Mouse (Mus musculus) heart, embryonic 16.5 days (tissue): ENCODE data around the gene Rptor. TPM values are rescaled to one million over a fixed set of nuclear protein-coding genes. Genes with fewer than 3 reads are reported as not detected.

Experiments used
- ATAC-seq: fragments of 200-750 bp; cut with Nextera tagmentation; replicated peaks from 2 replicates; pipeline ENCODE4 v1.8.0; 2017; ENCODE audit warnings: moderate number of reproducible peaks; ENCODE audit not compliant: insufficient read depth, low FRiP score; ENCODE audit errors: extremely low read depth
- H3K27ac ChIP-seq: fragments of 300-500 bp; sonication (generic); 2 replicates; pipeline ENCODE4 v1.5.1; 2014; ENCODE audit warnings: mild to moderate bottlenecking, low read length, control low read depth, moderate library complexity
- H3K27me3 ChIP-seq: fragments of 300-500 bp; sonication (generic); 2 replicates; pipeline ENCODE4 v1.6.1; 2014; ENCODE audit warnings: low read length, mixed read lengths; ENCODE audit not compliant: control insufficient read depth, insufficient read depth
- H3K36me3 ChIP-seq: fragments of 300-500 bp; sonication (generic); 2 replicates; pipeline ENCODE4 v1.6.1; 2014; ENCODE audit not compliant: control insufficient read depth, insufficient read depth
- H3K4me1 ChIP-seq: fragments of 300-500 bp; sonication (generic); 2 replicates; pipeline ENCODE4 v1.6.1; 2014; ENCODE audit warnings: low read length, mixed read lengths; ENCODE audit not compliant: control insufficient read depth, insufficient read depth
- H3K4me2 ChIP-seq: fragments of 300-500 bp; sonication (generic); 2 replicates; pipeline ENCODE4 v1.6.1; 2014; ENCODE audit warnings: low read depth, mild to moderate bottlenecking, control low read depth, low read length
- H3K4me3 ChIP-seq: fragments of 300-500 bp; sonication (generic); 2 replicates; pipeline ENCODE4 v1.5.1; 2014; ENCODE audit warnings: mild to moderate bottlenecking, control low read depth, low read length
- H3K9ac ChIP-seq: fragments of 300-500 bp; sonication (generic); 2 replicates; pipeline ENCODE4 v1.6.1; 2014; ENCODE audit warnings: low read length, control low read depth
- H3K9me3 ChIP-seq: fragments of 300-500 bp; sonication (generic); replicated peaks from 2 replicates; pipeline ENCODE4 v1.6.1; 2016; ENCODE audit warnings: low read length; ENCODE audit not compliant: control insufficient read depth
- WGBS: fragments of 180-500 bp; shearing (Covaris S2); extraction: QIAGEN DNeasy Blood & Tissue Kit; methylation state at CpG from one replicate; pipeline ENCODE4 v1.1.7; 2014; 5-methylcytosine and 5-hydroxymethylcytosine counted together
- polyA plus RNA-seq: library from polyadenylated mRNA; unstranded; fragments of >200 nt; fragmentation: Nextera tagmentation; extraction: Ambion mirVana; gene quantifications from 2 replicates; pipeline ENCODE4 v1.2.1, GENCODE M21; 2015

Gene Rptor
- polyA plus RNA-seq, 1 experiment from 2014 or later: 7.0 TPM

- no peaks in the 10 kb centered on the region for H3K9me3 ChIP-seq
- H3K4me1 ChIP-seq: no peaks in the 10 kb centered on the region
- H3K4me2 ChIP-seq: no peak overlapping the region
- H3K36me3 ChIP-seq: peaks cover 16% of the 10 kb centered on the region; the same call in 1 of the 2 replicates
- H3K27ac ChIP-seq: no peak overlapping the region
- no peak overlapping the region for H3K9ac ChIP-seq
- H3K27me3 ChIP-seq: no peaks in the 10 kb centered on the region
- 87% methylated on average over 7 of the region's 7 CpGs for WGBS
- no peak overlapping the region for H3K4me3 ChIP-seq
- no peak for ATAC-seq
These were observed 229.0 kb downstream of the Rptor start for GRCm38 (mm10) chr11:119831682-119832081.

- H3K9ac ChIP-seq: no peak overlapping the region
- H3K4me3 ChIP-seq: no peak overlapping the region
- no peak overlapping the region for H3K4me2 ChIP-seq
- ATAC-seq: no peak
- H3K4me1 ChIP-seq: no peaks in the 10 kb centered on the region
- no peaks in the 10 kb centered on the region for H3K27me3 ChIP-seq
- no peaks in the 10 kb centered on the region for H3K9me3 ChIP-seq
- H3K36me3 ChIP-seq: peaks cover 9% of the 10 kb centered on the region; the same call in 1 of the 2 replicates
- H3K27ac ChIP-seq: no peak overlapping the region
These were observed 230.6 kb downstream of the Rptor start for GRCm38 (mm10) chr11:119833311-119833710.

DNA sequence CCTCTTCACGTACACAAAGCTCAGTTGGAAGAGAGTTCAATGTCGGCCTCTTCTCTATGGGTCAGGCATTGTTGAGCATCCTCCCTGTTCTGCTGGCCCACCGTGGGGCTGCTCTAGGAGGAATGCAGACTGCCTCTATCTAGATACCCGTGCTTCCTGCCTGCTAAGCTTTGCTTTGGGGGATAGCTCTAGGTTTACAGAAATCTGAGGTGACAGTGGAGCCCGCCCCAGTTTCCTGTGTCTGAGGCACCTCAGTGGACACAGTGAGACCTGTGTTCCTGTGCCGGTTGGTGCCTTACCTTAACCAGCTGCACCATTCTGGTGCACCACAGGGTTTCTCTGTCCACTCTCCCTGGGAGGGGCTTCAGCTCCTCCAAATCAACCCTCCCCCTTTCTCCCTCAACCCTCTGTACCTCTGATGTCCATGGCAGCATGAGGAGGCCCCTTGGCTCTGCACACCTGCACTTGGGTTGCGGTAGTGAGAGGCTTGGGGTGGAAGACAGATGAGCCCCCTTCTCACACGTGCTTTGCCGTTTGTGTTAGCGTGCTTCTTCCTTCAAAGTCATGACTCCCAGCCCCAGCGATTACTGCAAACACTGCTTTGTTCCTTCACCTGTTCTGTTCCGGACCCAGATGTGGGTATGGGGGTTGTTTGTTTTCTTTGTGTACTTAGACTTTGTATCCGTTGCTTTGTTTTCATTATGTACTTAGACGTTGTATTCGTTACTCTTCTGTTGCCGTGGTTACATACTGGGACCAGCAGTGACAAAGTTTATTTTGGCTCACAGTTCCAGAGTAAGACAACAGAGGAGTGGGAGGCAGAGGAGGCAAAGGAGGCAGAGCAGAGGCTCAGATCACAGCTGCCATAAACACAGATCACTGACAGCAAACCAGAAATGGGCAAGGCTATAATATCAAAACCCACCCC is 231.4 kb downstream of the Rptor start:
- H3K4me2 ChIP-seq: no peak overlapping the region
- H3K36me3 ChIP-seq: peaks cover 3% of the 10 kb centered on the region; the same call in 1 of the 2 replicates
- no peak overlapping the region for H3K9ac ChIP-seq
- H3K4me3 ChIP-seq: no peak overlapping the region
- WGBS: 66% methylated on average over 16 of the region's 16 CpGs
- no peaks in the 10 kb centered on the region for H3K4me1 ChIP-seq
- no peak overlapping the region for H3K27ac ChIP-seq
- ATAC-seq: peak; percentile 69
- H3K27me3 ChIP-seq: no peaks in the 10 kb centered on the region
- no peaks in the 10 kb centered on the region for H3K9me3 ChIP-seq

- Histone ChIP-seq H3K4me3 (no peak overlapping the region), H3K4me1 (no peaks in the 10 kb centered on the region), H3K36me3 (peaks cover 3% of the 10 kb centered on the region; the same call in 1 of the 2 replicates), H3K9me3 (no peaks in the 10 kb centered on the region), H3K27ac (no peak overlapping the region), H3K27me3 (no peaks in the 10 kb centered on the region), H3K9ac (no peak overlapping the region), H3K4me2 (no peak overlapping the region)
- 87% methylated on average over 3 of the region's 3 CpGs for WGBS
- ATAC-seq: no peak
These were observed 233.6 kb downstream of the Rptor start for GRCm38 (mm10) chr11:119836326-119836725.

- Histone ChIP-seq H3K4me3 (no peak overlapping the region), H3K4me2 (no peak overlapping the region), H3K36me3 (0 out of 2 replicates have a peak, but pooled peaks cover 2% of the 10 kb centered on the region), H3K27ac (no peak overlapping the region), H3K27me3 (no peaks in the 10 kb centered on the region), H3K9ac (no peak overlapping the region), H3K9me3 (no peaks in the 10 kb centered on the region), H3K4me1 (no peaks in the 10 kb centered on the region)
- no peak for ATAC-seq
- 83% methylated on average over 1 of the region's 1 CpGs for WGBS
These were observed 235.1 kb downstream of the Rptor start for GRCm38 (mm10) chr11:119837786-119838185.

GRCm38 (mm10) chr11:119839411-119840342 is 237.0 kb downstream of the Rptor start:
- Histone ChIP-seq H3K4me2 (no peak overlapping the region), H3K36me3 (0 out of 2 replicates have a peak, but pooled peaks cover 8% of the 10 kb centered on the region), H3K4me3 (no peak overlapping the region), H3K27me3 (no peaks in the 10 kb centered on the region), H3K27ac (no peak overlapping the region), H3K9ac (no peak overlapping the region), H3K4me1 (no peaks in the 10 kb centered on the region), H3K9me3 (no peaks in the 10 kb centered on the region)
- no peak for ATAC-seq
- 83% methylated on average over 10 of the region's 10 CpGs for WGBS

- Histone ChIP-seq H3K27me3 (no peaks in the 10 kb centered on the region), H3K36me3 (peaks cover 18% of the 10 kb centered on the region), H3K9me3 (no peaks in the 10 kb centered on the region), H3K4me3 (no peak overlapping the region), H3K27ac (no peak overlapping the region), H3K9ac (no peak overlapping the region), H3K4me1 (no peaks in the 10 kb centered on the region), H3K4me2 (no peak overlapping the region)
- 78% methylated on average over 6 of the region's 6 CpGs for WGBS
- ATAC-seq: no peak
These were observed 243.9 kb downstream of the Rptor start for GRCm38 (mm10) chr11:119846608-119847007.

GRCm38 (mm10) chr11:119847076-119847475 is 244.4 kb downstream of the Rptor start:
- H3K9ac ChIP-seq: no peak overlapping the region
- H3K4me3 ChIP-seq: no peak overlapping the region
- no peaks in the 10 kb centered on the region for H3K4me1 ChIP-seq
- no peak overlapping the region for H3K27ac ChIP-seq
- no peak for ATAC-seq
- peaks cover 21% of the 10 kb centered on the region for H3K36me3 ChIP-seq
- WGBS: 83% methylated on average over 3 of the region's 3 CpGs
- no peaks in the 10 kb centered on the region for H3K27me3 ChIP-seq
- no peak overlapping the region for H3K4me2 ChIP-seq
- no peaks in the 10 kb centered on the region for H3K9me3 ChIP-seq
